Mouse (Mus musculus): ENCODE results near the gene Dffa. TPM values are rescaled to one million over a fixed set of nuclear protein-coding genes. Genes with fewer than 3 reads are reported as not detected.

Gene Dffa
- total RNA-seq, 1 experiment from 2014 or later = 19.2 TPM

GRCm38 (mm10) chr4:149136982-149137770, 33.2 kb downstream of the Dffa start, which contains the start of gene Cenps:
Gene Cenps, minus strand, starts transcription at chr4:149137629.
- ATAC-seq (ENCODE audit: extremely low read depth, insufficient number of reproducible peaks, low FRiP score, poor library complexity, severe bottlenecking) = peak; percentile 86

DNA sequence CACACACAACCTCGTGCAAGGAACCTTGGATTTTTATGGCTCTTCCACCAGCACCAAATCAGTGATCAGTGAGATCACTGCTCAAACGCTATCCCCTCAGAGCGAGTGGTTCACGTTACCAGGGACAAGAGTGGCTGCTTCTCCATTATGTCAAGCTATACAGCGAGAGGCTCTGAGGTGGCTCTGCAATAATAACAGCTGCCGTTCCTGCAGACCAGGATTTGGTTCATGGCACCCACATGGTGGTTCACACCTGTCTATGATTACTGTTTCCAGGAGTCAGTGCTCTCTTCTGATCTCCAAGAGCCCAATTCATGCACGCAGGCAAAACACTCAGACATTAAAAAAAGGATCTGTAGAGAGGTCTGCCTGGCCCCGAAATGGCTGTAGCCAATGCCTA, 34.6 kb downstream of the Dffa start:
- no peak for ATAC-seq (ENCODE audit: extremely low read depth, insufficient number of reproducible peaks, low FRiP score, poor library complexity, severe bottlenecking)

DNA sequence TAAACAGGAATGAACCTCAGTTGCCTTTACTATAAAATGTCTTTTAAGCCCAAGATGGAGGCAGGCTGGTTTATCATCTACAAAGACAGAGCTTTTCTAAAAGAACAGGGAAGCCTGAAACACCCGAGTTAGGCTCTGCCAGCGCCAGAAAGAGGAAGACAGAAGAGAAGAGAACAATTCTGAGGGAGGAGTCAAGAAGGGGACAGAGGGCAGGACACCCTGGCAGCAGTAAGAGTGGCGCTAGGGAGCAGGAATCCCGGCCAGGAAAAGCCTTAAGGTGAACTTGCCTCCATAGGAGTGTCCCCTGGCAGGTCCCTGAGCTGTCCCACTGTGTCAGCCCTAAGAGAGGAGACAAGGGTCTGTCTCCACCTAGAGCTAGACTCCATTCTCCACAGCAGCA, 39.6 kb downstream of the Dffa start:
- no peak for ATAC-seq (ENCODE audit: extremely low read depth, insufficient number of reproducible peaks, low FRiP score, poor library complexity, severe bottlenecking)

DNA sequence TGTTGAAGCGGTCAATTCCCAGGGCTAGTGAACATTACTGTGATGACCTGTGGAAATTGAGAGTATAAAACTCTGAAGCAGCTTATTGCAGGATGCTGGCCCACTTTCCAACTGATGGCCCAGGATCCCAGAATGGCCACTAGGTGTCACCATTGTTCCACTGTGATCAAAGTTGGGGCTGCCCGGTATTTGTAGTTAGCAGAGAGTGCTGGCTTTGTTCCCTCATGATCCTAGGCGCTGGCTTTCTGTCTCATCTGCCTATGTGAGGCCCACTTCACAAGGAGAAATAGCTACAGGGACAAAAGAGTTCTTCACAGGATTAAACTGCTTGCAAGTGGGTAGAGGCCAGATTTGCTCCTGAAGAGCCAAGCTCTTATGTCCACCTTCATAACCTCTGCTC, 40.5 kb downstream of the Dffa start:
- peak; percentile 85 for ATAC-seq (ENCODE audit: extremely low read depth, insufficient number of reproducible peaks, low FRiP score, poor library complexity, severe bottlenecking)

- no peak for ATAC-seq (ENCODE audit: extremely low read depth, insufficient number of reproducible peaks, low FRiP score, poor library complexity, severe bottlenecking)
Observed at GRCm38 (mm10) chr4:149145151-149145550, 41.2 kb downstream of the Dffa start.

DNA sequence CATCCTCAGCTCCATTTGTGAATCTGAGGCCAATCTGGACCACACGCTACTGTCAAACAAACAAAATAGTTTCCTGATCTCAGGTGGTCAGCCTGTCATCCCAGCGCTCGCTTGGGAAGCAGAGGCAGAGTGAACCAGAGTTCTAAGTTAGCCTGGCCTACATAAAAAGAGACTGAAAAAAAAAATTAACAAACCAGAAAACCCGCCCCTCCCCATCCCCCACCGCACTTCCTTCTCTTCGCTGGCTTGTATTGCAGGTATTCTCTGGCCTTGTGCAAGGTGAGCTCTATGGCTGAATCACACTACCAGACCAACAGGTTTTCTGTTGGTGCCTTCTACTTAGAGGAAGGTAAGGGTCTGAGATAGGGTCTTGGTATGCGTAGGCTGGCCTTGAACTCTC, 43.6 kb downstream of the Dffa start:
- ATAC-seq (ENCODE audit: extremely low read depth, insufficient number of reproducible peaks, low FRiP score, poor library complexity, severe bottlenecking) = no peak

GRCm38 (mm10) chr4:149148084-149148483, 44.1 kb downstream of the Dffa start:
- no peak for ATAC-seq (ENCODE audit: extremely low read depth, insufficient number of reproducible peaks, low FRiP score, poor library complexity, severe bottlenecking)

DNA sequence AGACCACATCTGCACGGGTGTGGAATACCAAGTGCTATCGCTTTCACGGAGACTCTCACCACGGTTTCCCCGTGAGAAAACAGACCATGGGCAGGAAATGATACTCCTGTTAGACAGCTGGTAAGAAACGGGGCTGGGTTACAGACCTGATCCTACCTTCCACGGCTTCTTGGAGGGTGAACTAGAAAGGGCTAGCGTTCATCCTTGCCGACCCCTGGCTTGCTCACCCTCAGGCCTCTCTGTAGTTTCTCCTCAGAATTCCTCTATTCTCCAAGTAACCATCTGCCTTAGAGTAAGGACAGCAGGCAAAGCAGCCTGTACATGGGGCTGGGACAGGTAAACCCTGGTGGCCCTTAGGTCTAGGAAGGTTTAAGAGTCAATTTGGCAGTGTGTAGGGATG, 45.2 kb downstream of the Dffa start:
- no peak for ATAC-seq (ENCODE audit: extremely low read depth, insufficient number of reproducible peaks, low FRiP score, poor library complexity, severe bottlenecking)

GRCm38 (mm10) chr4:149149611-149150010, 45.7 kb downstream of the Dffa start:
- ATAC-seq (ENCODE audit: extremely low read depth, insufficient number of reproducible peaks, low FRiP score, poor library complexity, severe bottlenecking) = no peak

DNA sequence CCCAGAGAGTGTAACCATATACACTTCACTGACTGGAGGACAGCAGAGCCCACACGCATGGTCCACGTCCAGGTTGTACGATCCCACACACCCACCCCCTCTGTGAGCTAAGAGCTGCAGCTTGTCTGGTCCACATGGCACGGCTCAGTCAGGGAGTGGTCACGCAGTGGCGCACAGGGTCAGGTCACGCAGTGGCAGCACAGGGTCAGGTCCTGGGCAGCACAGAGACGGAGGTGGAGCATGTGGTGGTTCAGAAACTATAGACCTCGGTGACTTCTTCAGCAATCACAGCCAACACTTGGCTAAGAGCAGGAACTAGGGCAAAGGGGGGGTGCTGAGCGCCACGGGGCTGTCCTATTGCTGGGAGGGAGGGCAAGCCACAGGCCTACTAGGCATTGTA, 46.3 kb downstream of the Dffa start:
- no peak for ATAC-seq (ENCODE audit: extremely low read depth, insufficient number of reproducible peaks, low FRiP score, poor library complexity, severe bottlenecking)

GRCm38 (mm10) chr4:149150721-149151120, 46.8 kb downstream of the Dffa start:
- ATAC-seq (ENCODE audit: extremely low read depth, insufficient number of reproducible peaks, low FRiP score, poor library complexity, severe bottlenecking) = no peak

GRCm38 (mm10) chr4:149154859-149155258, 50.9 kb downstream of the Dffa start:
- ATAC-seq (ENCODE audit: extremely low read depth, insufficient number of reproducible peaks, low FRiP score, poor library complexity, severe bottlenecking) = no peak

DNA sequence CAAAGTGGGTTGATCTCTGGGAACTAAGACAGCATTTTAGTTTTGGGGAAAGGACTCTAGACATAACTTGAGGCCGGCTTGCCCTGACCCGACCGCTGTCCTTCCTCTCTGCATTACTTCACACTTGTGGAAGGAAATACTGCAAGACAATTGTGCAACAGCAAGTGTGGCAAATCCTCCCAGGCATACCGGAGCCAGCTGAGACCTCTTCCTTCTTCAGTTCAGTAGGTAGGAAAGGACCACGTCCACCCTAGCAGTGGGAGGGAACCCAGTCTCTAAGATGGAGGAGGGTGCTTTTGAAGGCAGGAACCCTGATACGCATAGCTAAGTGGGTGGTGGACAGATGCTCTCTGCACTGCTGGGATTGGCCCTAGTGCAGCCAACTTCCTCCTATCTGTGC, 51.8 kb downstream of the Dffa start:
- ATAC-seq (ENCODE audit: extremely low read depth, insufficient number of reproducible peaks, low FRiP score, poor library complexity, severe bottlenecking) = peak; percentile 90

- no peak for ATAC-seq (ENCODE audit: extremely low read depth, insufficient number of reproducible peaks, low FRiP score, poor library complexity, severe bottlenecking)
Observed at GRCm38 (mm10) chr4:149157415-149157973, 53.5 kb downstream of the Dffa start.

DNA sequence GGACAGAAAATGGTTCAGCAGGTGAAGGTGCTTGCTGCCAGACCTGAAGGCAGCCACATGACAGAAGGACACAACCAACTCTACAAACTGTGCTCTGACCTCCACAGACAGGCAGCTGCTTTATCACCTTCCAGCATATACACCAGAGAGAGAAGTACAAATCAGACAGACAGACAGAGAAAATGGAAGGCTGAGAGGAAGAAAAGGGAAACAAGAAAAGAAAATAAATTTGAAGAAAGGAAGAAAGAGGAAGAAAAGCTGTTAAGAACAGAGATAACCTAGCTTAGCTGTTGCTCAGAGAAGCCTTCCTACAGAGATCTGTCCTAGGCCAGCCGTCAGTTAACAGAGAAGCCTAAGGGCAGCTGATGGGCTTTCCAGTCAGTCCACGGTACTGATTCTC, 55.3 kb downstream of the Dffa start:
- no peak for ATAC-seq (ENCODE audit: extremely low read depth, insufficient number of reproducible peaks, low FRiP score, poor library complexity, severe bottlenecking)

DNA sequence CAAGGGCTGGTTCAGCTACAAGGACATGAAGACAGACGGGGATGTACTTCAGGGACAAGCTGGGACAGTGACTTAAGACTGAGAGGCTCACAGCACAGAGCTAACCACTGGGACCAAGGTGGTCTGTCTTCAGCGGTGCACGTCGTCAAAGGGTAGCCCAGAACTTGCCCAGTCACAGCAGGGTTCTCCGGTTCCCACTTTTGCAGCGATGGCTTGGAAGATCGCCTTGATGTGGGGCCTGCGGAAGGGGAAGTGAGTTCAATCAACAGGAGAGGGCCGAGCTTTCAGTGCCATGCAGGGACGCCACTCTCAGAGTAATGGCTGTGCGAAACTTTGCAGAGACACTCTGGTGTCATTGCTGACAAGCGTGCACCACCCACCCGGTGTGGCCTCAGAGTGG, 55.9 kb downstream of the Dffa start:
- ATAC-seq (ENCODE audit: extremely low read depth, insufficient number of reproducible peaks, low FRiP score, poor library complexity, severe bottlenecking) = no peak

DNA sequence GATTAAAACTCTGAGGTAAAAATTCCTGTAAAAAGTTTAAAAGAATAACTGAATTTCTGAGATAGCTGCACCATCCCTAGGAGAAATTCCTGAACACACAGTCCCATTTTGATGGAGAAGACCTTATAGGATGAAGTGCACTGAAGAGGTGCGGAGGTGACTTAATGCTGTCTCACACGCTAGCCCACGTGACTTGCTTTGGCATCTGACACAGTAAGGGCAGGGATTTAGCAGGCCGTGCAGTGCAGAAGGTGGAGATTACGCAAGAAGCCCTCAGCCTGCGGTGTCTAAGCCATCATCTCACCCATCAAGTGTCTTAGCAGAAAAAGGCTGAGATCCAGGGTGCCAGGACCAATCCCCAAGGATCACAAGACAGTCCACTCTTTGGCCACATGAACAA, 57.2 kb downstream of the Dffa start:
- ATAC-seq (ENCODE audit: extremely low read depth, insufficient number of reproducible peaks, low FRiP score, poor library complexity, severe bottlenecking) = peak; percentile 58; the same call in 1 of the 2 replicates

DNA sequence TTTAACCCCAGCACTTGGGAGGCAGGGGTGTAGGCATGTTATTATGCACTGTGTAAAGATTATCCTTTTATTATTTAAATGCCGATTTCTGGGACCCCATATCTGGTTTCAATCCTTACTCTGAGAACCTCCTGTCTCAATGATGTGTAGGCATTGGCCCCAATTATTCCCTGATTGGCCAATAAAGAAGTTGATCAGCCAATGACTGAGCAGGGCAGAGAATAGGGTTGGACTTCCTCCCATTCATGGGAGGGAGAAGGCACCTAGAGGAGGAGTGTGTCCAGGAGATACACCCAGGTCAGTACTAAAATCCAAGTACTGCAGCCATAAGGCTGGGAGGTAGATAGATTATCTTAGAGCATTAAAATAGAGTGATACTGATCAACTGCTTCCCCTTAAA, 59.2 kb downstream of the Dffa start:
- peak; percentile 13; the same call in 1 of the 2 replicates for ATAC-seq (ENCODE audit: extremely low read depth, insufficient number of reproducible peaks, low FRiP score, poor library complexity, severe bottlenecking)

DNA sequence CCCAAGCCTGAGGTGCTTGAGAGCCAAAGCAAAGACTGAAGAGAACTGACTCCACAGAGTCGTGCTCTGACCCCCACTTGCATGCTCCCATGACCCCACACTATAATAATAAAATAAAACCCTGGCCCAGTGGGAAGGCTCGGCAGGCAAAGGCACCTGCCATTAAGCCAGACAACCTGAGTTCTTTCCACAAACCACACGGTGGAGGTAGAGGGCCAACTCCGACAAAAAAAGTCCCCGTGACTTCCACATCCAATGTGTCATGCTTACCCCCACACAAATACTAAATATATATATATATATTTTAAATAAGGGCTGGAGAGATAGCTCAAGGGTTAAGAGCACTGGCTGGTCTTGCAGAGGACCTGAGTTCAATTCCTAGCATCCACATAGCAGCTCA, 60.2 kb downstream of the Dffa start:
- no peak for ATAC-seq (ENCODE audit: extremely low read depth, insufficient number of reproducible peaks, low FRiP score, poor library complexity, severe bottlenecking)

DNA sequence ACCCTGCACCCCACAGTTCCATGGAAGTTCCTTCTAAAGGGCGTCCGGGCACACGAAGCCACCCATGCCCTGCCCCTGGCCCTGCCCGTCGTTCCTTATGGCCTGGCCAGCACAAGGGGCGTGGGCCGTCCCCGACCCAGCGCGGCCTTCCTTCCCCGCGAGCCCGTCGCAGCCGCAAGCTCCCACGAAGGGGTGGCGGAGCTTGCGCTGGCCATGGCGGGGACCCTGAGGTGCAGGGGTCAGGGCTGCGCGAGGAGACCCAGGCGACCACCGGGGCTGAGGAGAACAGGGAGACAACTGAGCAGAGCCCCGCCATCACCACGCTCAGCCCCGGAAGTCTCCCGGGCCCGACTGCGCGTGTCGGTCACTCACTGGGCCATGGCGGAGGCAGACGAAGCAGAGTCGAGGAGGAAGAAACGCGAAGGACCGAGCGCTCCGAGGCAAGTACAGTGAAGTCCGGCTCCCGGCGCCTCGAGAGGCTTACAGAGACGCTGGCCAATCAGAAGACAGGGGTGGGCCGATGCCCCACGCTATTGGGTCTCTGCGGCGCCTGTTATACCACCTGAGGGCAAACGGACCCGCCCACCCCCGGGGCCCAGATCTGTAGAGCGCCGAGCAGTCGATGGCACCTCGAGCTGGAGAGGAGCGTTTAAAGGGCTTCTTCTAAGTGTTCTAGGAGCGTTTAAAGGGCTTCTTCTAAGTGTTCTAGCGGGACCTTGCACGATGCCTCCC, 62.4 kb downstream of the Dffa start, which contains the start of gene Pgd:
TSS of gene Pgd (minus strand) at position 557 of the 732 bp plus-strand sequence.
- peak; percentile 94 for ATAC-seq (ENCODE audit: extremely low read depth, insufficient number of reproducible peaks, low FRiP score, poor library complexity, severe bottlenecking)
